Mouse (Mus musculus): ENCODE measurements around the gene Kit. TPM values are rescaled to one million over a fixed set of nuclear protein-coding genes. Genes with fewer than 3 reads are reported as not detected.

Gene Kit
- polyA plus RNA-seq, 1 experiment from 2014 or later = 13.5 TPM

GRCm38 (mm10) chr5:75679896-75680295 lies 105.2 kb downstream of the Kit start:
- no peaks in the 10 kb centered on the region for H3K4me1 ChIP-seq (replicated peaks)
- no peak overlapping the region for H3K4me3 ChIP-seq (replicated peaks)
- no peak overlapping the region for H3K4me2 ChIP-seq
- ATAC-seq (ENCODE audit: low read depth) (no peak), DNase-seq (no peak)
- no peaks in the 10 kb centered on the region for H3K9me3 ChIP-seq (replicated peaks)
- no peaks in the 10 kb centered on the region for H3K27me3 ChIP-seq
- no peak overlapping the region for H3K27ac ChIP-seq
- 37% methylated on average over 3 of the region's 3 CpGs for WGBS (ENCODE audit: insufficient replicate concordance)
- no peak overlapping the region for H3K9ac ChIP-seq
- H3K36me3 ChIP-seq = no peaks in the 10 kb centered on the region

DNA sequence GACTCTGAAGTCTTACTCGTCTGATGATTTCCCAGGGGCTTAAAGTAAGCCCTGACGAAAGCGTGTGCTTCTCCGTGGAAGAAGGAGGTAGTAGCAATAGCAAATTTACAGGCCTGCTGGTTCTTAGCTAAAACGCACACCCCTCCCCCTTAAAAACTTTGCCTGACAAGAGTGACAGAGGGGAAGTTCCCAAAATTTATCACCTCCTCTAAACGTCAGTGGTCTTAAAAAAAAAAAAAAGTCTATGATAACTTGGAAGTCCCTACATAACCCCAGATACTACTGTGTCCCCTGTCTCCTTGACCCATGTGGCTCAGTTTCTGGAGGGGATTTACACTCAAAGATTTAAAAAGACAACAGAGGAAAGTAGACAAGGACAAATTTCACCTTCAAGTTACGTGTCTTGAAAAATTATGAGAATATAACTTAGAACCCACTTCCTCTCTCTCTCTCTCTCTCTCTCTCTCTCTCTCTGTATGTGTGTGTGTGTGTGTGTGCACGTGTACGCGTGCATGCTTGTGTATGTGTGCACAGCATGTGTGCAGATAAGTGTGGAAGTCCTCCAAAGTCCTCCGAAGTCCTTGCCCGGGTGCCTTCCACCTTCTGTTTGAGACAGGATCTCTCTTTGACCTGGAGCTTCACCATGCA lies 120.6 kb downstream of the Kit start:
- Histone ChIP-seq H3K4me3 (replicated peaks) (no peak overlapping the region), H3K36me3 (no peaks in the 10 kb centered on the region), H3K4me1 (replicated peaks) (no peaks in the 10 kb centered on the region), H3K27ac (no peak overlapping the region), H3K9me3 (replicated peaks) (no peaks in the 10 kb centered on the region), H3K27me3 (no peaks in the 10 kb centered on the region), H3K4me2 (no peak overlapping the region), H3K9ac (no peak overlapping the region)
- DNase-seq (no peak), ATAC-seq (ENCODE audit: low read depth) (no peak)
- WGBS (ENCODE audit: insufficient replicate concordance) = 35% methylated on average over 12 of the region's 12 CpGs

DNA sequence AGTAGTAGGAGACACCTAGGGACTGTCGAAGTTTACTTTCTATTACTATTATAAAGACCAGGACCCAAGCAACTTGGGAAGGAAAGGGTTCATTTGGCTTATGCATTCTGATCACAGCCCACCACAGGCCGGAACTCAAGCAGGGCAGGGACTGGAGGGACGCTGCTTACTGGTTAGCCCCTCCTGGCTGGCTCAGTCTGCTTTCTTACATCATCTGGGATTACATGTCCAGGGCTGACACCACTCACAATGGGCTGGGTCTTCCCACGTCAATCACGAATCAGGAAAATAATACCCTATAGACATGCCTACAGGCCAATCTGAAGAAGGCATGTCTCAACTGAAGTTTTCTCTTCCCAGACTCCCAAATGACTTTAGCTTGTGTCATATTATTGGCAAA lies 122.2 kb downstream of the Kit start:
- Histone ChIP-seq H3K4me2 (no peak overlapping the region), H3K27me3 (no peaks in the 10 kb centered on the region), H3K36me3 (no peaks in the 10 kb centered on the region), H3K4me1 (replicated peaks) (no peaks in the 10 kb centered on the region), H3K9ac (no peak overlapping the region), H3K27ac (no peak overlapping the region), H3K4me3 (replicated peaks) (no peak overlapping the region), H3K9me3 (replicated peaks) (no peaks in the 10 kb centered on the region)
- ATAC-seq (ENCODE audit: low read depth) (no peak), DNase-seq (no peak)
- 66% methylated on average over 5 of the region's 5 CpGs for WGBS (ENCODE audit: insufficient replicate concordance)

GRCm38 (mm10) chr5:75698556-75698955 lies 123.8 kb downstream of the Kit start:
- H3K9me3 ChIP-seq (replicated peaks) = no peaks in the 10 kb centered on the region
- WGBS (ENCODE audit: insufficient replicate concordance) = 78% methylated on average over 8 of the region's 8 CpGs
- no peak for DNase-seq
- ATAC-seq (ENCODE audit: low read depth) = no peak
- no peak overlapping the region for H3K4me2 ChIP-seq
- no peaks in the 10 kb centered on the region for H3K36me3 ChIP-seq
- H3K4me1 ChIP-seq (replicated peaks) = no peaks in the 10 kb centered on the region
- no peak overlapping the region for H3K27ac ChIP-seq
- no peak overlapping the region for H3K9ac ChIP-seq
- no peaks in the 10 kb centered on the region for H3K27me3 ChIP-seq
- H3K4me3 ChIP-seq (replicated peaks) = no peak overlapping the region

DNA sequence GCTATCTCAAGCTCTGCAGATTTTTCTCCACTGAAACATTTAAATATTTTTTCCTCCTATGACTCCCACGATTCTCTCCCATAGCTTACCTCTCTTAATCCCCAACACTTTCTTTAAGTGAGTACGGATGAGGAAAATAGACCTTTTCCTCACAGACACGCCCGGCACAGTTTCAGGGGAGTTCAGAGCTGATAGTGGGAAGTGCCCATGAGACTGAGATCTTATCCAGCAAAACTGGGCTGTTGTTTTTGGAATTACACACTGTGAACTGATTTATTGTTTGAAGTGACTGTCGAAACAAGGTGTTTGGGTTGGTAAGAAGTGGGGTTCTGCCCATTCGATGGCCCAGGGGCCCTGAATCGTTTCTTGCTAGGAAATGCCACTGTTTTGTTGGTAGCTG lies 124.4 kb downstream of the Kit start:
- no peaks in the 10 kb centered on the region for H3K27me3 ChIP-seq
- H3K9me3 ChIP-seq (replicated peaks) = no peaks in the 10 kb centered on the region
- DNase-seq (no peak), ATAC-seq (ENCODE audit: low read depth) (no peak)
- H3K9ac ChIP-seq = no peak overlapping the region
- no peak overlapping the region for H3K27ac ChIP-seq
- no peak overlapping the region for H3K4me3 ChIP-seq (replicated peaks)
- H3K4me1 ChIP-seq (replicated peaks) = no peaks in the 10 kb centered on the region
- WGBS (ENCODE audit: insufficient replicate concordance) = 58% methylated on average over 7 of the region's 7 CpGs
- H3K4me2 ChIP-seq = no peak overlapping the region
- H3K36me3 ChIP-seq = no peaks in the 10 kb centered on the region

DNA sequence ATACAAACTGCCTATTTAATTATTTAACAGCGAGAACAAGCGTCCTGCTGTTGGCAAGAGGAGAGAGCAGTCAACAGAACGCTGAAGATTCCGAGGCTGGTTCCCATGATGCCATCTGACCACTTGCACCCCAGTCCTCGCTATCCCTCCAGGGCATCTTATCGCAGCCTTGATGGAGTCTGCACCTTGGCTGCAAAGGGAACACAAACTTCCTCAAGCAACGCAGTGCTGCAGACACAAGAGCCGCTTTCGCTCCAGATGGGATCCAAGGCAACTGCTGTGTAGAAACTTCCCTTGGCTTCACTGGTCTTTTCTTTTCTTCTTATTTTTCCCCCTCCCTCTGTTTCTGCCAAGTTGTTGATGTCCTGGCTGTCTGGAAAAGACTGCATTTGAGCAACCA lies 124.8 kb downstream of the Kit start:
- H3K9me3 ChIP-seq (replicated peaks) = no peaks in the 10 kb centered on the region
- H3K4me1 ChIP-seq (replicated peaks) = no peaks in the 10 kb centered on the region
- no peak overlapping the region for H3K4me2 ChIP-seq
- no peak overlapping the region for H3K4me3 ChIP-seq (replicated peaks)
- H3K36me3 ChIP-seq = no peaks in the 10 kb centered on the region
- no peak for DNase-seq
- no peak overlapping the region for H3K9ac ChIP-seq
- H3K27me3 ChIP-seq = no peaks in the 10 kb centered on the region
- no peak overlapping the region for H3K27ac ChIP-seq
- no peak for ATAC-seq (ENCODE audit: low read depth)
- 74% methylated on average over 9 of the region's 9 CpGs for WGBS (ENCODE audit: insufficient replicate concordance)

DNA sequence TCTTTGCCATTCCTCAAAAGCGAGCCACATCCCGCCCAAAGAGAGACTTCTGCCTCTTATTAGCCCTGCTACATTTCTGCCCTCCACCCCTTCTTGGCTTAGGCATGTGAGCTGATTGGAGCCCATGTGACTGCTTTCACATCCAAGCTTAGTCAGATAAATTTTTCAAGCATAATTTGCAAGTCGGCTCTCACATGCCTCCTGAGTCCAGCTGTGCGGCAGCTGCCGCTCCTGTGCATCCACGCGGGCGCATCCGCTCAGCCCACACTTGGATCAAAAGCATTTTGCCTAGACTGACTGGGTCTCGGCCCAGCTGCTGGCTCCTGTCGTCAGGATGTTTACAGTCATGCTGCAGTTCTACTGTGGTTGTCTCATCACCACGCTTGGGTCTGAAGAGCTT lies 126.9 kb downstream of the Kit start:
- 83% methylated on average over 12 of the region's 12 CpGs for WGBS (ENCODE audit: insufficient replicate concordance)
- DNase-seq = no peak

DNA sequence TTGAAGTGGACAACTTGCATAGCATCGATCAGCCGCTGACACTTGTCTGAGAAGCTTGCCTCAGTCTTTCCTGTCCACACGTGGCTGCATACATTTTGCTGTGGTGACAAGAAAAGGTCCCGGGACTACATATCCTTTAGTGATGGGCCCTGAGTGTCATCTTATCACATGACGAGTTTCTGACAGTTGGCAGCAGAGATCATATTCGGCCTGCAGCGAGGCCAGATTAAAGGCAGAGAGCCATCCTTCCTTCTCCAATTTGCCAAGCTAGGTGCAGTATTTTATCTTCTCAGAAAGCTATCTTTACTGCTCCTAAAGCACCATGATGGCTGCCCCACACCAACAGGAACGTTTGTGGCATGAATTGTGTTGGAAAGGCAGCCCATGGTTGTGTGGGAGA lies 127.4 kb downstream of the Kit start:
- Histone ChIP-seq H3K9ac (no peak overlapping the region), H3K27ac (no peak overlapping the region), H3K36me3 (no peaks in the 10 kb centered on the region), H3K4me1 (replicated peaks) (no peaks in the 10 kb centered on the region), H3K4me2 (no peak overlapping the region), H3K27me3 (no peaks in the 10 kb centered on the region), H3K9me3 (replicated peaks) (no peaks in the 10 kb centered on the region), H3K4me3 (replicated peaks) (no peak overlapping the region)
- ATAC-seq (ENCODE audit: low read depth) (no peak), DNase-seq (no peak)
- 54% methylated on average over 8 of the region's 8 CpGs for WGBS (ENCODE audit: insufficient replicate concordance)

More for the DNA sequence above, 126.9 kb downstream of the Kit start:
- Histone ChIP-seq H3K4me1 (replicated peaks) (no peaks in the 10 kb centered on the region), H3K4me3 (replicated peaks) (no peak overlapping the region), H3K4me2 (no peak overlapping the region), H3K36me3 (no peaks in the 10 kb centered on the region), H3K9me3 (replicated peaks) (no peaks in the 10 kb centered on the region), H3K27me3 (no peaks in the 10 kb centered on the region), H3K9ac (no peak overlapping the region), H3K27ac (no peak overlapping the region)
- no peak for ATAC-seq (ENCODE audit: low read depth)

DNA sequence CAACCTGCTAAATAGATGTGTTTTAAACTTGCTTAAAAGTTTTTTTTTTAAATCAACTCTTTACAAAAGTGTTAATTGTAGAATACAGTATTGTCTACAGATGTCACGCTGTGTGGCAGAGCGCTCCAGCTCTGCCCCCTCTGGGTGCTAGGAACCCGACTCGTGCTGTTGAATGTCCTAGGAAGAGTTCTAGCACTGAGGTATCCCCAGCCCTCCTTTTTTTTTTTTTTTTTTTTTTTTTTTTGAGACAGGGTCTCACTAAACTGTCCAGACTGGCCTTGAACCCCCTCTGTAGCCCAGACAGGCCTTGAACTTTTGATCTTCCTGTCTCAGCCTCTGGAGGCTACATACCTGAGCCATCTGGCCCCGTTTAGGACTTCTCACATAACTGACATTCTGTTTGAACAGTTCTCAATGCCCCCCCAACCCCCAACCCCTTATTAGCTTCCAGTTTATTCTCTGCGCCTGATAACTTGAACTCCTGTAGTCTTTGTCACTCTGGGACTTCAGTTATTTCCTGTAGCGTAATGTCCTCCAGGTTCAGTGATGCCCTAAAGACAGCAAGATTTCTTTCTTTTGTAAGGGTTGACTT lies 130.0 kb downstream of the Kit start:
- DNase-seq (no peak), ATAC-seq (ENCODE audit: low read depth) (no peak)
- Histone ChIP-seq H3K27me3 (no peaks in the 10 kb centered on the region), H3K36me3 (no peaks in the 10 kb centered on the region), H3K9me3 (replicated peaks) (no peaks in the 10 kb centered on the region), H3K4me2 (no peak overlapping the region), H3K9ac (no peak overlapping the region), H3K4me1 (replicated peaks) (no peaks in the 10 kb centered on the region), H3K27ac (no peak overlapping the region), H3K4me3 (replicated peaks) (no peak overlapping the region)
- WGBS (ENCODE audit: insufficient replicate concordance) = 77% methylated on average over 7 of the region's 7 CpGs

GRCm38 (mm10) chr5:75705421-75705820 lies 130.7 kb downstream of the Kit start:
- Histone ChIP-seq H3K4me3 (replicated peaks) (no peak overlapping the region), H3K9ac (no peak overlapping the region), H3K4me1 (replicated peaks) (no peaks in the 10 kb centered on the region), H3K36me3 (no peaks in the 10 kb centered on the region), H3K9me3 (replicated peaks) (no peaks in the 10 kb centered on the region), H3K27ac (no peak overlapping the region), H3K4me2 (no peak overlapping the region), H3K27me3 (no peaks in the 10 kb centered on the region)
- 75% methylated on average over 1 of the region's 1 CpGs for WGBS (ENCODE audit: insufficient replicate concordance)
- no peak for ATAC-seq (ENCODE audit: low read depth)
- no peak for DNase-seq
